Mouse (Mus musculus) c-Kit-positive CD71-positive TER-119-positive erythroid progenitor cells, embryonic 14.5 days (primary cell): ENCODE results near the gene Dnal4.

Experiments
- DNase-seq: peaks from one replicate; pipeline ENCODE4 v3.0.0-alpha.2; 2013; ENCODE audit warnings: low spot score

The Dnal4 gene

GRCm38 (mm10) chr15:79731554-79731953, 46.1 kb downstream of the Dnal4 start:
- no peak for DNase-seq

- no peak for DNase-seq
Measured at GRCm38 (mm10) chr15:79728731-79729388, 48.8 kb downstream of the Dnal4 start.

GRCm38 (mm10) chr15:79728311-79728710, 49.3 kb downstream of the Dnal4 start:
- no peak for DNase-seq

GRCm38 (mm10) chr15:79727840-79728239, 49.8 kb downstream of the Dnal4 start:
- no peak for DNase-seq

- no peak for DNase-seq
Measured at GRCm38 (mm10) chr15:79725190-79725789, 52.4 kb downstream of the Dnal4 start.

- no peak for DNase-seq
Measured at GRCm38 (mm10) chr15:79723439-79723838, 54.2 kb downstream of the Dnal4 start.

GRCm38 (mm10) chr15:79720796-79721195, 56.9 kb downstream of the Dnal4 start:
- DNase-seq, result no peak

GRCm38 (mm10) chr15:79720267-79720666, 57.4 kb downstream of the Dnal4 start:
- no peak for DNase-seq

- no peak for DNase-seq
Measured at GRCm38 (mm10) chr15:79716710-79717109, 60.9 kb downstream of the Dnal4 start.

- no peak for DNase-seq
Measured at GRCm38 (mm10) chr15:79715646-79716045, 62.0 kb downstream of the Dnal4 start.
